Mouse (Mus musculus): Measurements from ENCODE around the gene Myo18b. TPM values are rescaled to one million over a fixed set of nuclear protein-coding genes. Genes with fewer than 3 reads are reported as not detected.
A peak's percentile ranks its signal among the peaks of the same experiment; 100 is the strongest.

Gene Myo18b
- total RNA-seq (2021): 100 to 1,000 TPM; 327 to 359 TPM
- long read RNA-seq, experiment 1, full-length matches to known transcripts: 60 of 324 reads
- long read RNA-seq, experiment 1, partial matches to known transcripts: 236 of 324 reads
- long read RNA-seq, experiment 1, other reads (novel, unspliced or antisense): 28 of 324 reads
- long read RNA-seq, experiment 2, full-length matches to known transcripts: 68 of 325 reads
- long read RNA-seq, experiment 2, partial matches to known transcripts: 227 of 325 reads
- long read RNA-seq, experiment 2, other reads (novel, unspliced or antisense): 30 of 325 reads

- peak; percentile 58 for DNase-seq
Measured at GRCm38 (mm10) chr5:112895674-112896654, at the start of gene Myo18b. TSS of gene Myo18b (minus strand) at chr5:112896362.

GRCm38 (mm10) chr5:112945925-112946324 lies 49.8 kb upstream of the Myo18b start:
- no peak for DNase-seq

- no peak for DNase-seq
Measured at GRCm38 (mm10) chr5:112942244-112942643, 46.1 kb upstream of the Myo18b start.

DNA sequence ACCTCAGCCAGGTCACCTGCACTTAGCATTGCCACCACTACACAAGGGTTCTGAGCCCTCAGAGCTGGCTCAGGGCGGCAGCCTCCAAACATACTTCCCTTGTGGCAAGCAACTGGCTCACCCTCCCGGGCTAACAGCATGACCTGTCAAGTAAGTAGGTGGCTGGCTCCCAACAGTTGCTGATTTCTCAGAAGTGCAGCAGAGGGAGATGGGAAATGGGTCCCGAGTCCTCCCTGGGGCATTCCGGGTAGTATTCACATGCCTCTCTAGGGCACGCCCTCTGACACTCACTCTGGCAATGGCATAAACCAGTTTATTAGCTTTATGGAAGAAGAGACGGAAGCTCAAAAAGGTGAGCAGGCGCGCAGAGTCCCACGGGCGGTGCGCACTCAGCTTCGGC lies 44.8 kb upstream of the Myo18b start:
- DNase-seq: no peak

DNA sequence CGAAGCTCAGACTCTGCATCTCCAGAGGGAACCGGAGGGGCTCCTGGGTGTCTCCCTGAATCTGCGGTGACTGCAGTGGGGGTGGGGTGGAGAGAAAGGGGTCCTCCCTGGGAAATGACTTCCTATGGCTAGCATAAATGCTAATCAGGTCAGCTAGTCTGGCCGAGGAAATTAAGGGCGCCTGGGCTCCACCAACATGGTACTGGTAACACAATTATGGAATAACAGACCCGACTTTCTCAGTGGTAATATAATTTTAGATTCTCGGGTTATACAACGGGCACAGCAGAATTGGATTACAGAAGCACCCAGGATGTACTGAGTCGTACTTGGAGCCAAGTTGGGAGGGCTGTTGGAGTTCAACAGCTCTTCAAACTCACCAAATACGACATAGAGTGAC lies 40.5 kb upstream of the Myo18b start:
- DNase-seq: no peak

DNA sequence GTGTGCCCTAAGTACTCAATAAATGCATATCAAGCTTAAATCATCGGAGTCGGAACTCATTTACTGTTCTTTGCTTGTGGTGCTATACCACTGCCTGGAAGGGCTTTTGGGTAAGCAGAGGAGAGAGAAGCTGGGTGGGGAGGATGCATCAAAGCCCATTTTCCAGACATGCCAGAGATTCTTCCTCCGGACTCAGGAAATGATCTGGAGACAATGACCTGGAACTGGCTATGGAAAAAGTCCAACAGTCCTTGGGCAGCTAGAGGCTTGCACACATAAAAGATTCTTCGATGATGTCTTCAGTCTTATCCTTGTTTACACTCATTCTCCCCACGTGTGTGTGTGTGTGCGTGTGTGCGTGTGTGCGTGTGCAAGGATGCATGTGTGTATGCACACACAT lies 39.3 kb upstream of the Myo18b start:
- no peak for DNase-seq

GRCm38 (mm10) chr5:112932878-112933567 lies 36.9 kb upstream of the Myo18b start:
- no peak for DNase-seq

DNA sequence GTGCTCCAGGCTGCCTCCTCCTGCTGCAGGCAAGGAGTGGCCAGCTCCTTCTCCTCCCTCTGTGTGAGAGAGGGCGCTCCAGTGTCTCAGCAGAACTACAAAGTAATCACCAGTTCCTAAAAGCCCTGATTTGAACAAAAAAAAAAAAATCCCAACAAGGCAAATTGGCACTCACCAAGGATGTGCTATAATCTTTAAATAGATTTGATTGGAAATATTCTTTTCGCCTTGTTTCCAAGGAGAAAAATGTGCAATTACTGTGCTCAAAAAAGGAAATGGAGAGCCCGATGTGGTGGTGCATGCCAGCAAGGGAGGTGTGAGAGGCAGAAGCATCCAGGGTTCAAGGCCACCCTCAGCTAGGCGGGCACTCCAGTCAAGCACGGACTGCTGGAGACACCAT lies 35.7 kb upstream of the Myo18b start:
- DNase-seq: no peak

DNA sequence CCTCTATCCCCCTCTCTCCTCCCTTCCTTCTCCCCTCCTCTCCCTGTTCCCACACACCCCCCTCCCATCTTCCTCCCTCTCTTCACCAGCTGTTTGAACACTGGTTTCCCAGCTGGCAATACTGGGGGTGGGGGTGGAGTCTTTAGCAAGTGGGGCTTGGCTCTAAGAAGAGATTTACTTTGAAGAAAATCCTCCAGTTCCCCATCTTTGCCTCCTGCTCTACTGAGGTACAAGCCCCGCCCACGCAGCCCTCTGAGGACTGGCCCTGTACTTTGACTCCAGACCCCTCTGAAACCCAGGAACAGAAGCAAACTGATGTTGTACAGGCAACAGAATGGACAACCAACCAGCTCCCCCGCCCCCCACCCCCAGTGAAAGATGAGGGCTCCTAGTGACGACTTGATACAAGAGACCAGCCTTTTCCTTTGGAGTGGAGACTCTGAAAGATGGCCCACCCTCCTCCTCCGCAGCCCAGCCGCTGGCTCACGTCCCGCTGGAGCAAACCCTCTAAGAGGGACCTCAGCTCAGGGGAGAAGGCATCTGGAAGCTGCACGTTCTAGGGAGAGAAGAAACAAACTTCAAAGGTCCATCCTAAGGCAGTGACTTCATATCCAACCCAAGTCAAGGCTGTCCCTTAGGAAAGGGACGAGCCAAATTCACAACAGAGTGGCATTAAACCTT lies 32.2 kb upstream of the Myo18b start:
- DNase-seq: no peak

DNA sequence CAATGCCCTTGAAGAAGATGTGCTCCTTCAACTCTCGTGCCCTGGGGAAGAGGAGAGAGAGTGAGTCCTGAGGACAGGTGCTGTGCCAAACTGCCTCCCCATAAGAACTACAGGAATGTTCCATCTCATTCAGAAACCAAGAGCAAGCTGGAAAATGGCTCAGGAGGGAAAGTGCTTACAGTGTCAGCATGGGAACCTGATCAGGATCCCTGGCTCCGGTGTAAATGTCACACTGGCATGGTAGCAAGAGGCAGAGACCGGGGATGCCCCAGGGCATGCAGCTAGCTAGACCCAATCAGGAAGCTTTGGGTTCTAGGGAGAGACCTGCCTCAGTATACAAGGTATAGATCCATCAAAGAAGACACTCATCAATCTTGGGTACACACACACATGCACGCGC lies 29.3 kb upstream of the Myo18b start:
- no peak for DNase-seq

GRCm38 (mm10) chr5:112924806-112925205 lies 28.6 kb upstream of the Myo18b start:
- DNase-seq: no peak

DNA sequence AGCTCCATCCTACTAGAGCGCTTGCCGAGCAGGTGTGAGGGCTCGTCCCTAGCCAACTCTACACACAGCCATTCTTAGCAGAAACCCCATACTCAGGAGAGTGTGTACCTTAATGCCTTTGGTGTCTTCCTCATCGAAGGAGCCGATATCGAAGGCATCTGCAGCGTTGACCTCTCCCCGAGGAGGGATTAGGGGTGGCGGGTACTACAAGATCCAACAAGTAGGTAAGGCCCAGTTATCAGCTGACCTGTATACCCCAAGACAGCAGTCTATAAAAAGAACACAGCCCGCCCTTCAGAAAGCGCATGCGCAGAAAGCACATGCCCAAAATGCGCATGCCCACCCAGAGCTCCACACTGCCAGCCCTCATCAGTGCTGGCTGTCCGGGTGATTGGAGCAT lies 27.7 kb upstream of the Myo18b start:
- DNase-seq: no peak

- DNase-seq: no peak
Measured at GRCm38 (mm10) chr5:112921914-112922313, 25.8 kb upstream of the Myo18b start.

DNA sequence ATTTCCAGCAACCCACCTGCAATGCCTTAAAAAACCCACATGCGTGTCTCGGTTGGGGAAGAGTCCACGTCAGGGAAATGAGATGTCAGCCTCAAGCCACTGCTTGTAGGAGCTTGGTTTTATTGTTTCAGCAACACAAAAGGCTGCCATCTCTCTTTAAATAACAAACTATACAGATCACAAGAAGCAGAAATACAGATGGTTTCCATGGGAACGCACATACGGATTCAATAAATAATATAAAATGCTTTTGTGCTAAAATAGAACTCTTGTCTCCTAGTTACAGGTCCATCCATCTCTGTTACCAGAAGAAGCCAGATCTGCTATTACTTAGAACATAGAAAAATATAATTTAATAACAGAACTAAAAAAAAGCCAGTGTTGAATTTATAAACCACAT lies 14.2 kb upstream of the Myo18b start:
- no peak for DNase-seq

GRCm38 (mm10) chr5:112908169-112908614 lies 12.0 kb upstream of the Myo18b start:
- no peak for DNase-seq

DNA sequence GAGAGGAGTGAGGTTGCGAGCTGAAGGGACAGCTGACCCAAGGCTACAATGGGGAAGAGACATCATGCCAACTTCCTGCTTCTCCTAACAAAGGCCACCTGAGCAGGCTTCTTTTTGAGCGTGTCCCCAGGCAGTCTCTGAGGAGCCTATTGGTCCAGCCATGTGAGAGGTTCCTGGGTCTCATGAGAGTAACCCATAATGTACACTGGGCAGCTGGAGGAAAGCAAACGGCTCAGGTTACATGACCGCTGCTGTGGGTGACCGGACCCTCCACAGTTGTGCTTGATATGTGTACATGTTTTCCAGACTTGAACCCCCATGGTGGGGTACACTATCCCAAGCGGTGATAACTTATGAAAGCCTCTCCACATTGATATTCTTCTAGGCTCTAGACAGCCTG lies 11.3 kb upstream of the Myo18b start:
- DNase-seq: no peak

- no peak for DNase-seq
Measured at GRCm38 (mm10) chr5:112893462-112894060, 2.6 kb downstream of the Myo18b start.

- DNase-seq: no peak
Measured at GRCm38 (mm10) chr5:112892411-112892810, 3.8 kb downstream of the Myo18b start.

GRCm38 (mm10) chr5:112888651-112889050 lies 7.5 kb downstream of the Myo18b start:
- no peak for DNase-seq

- peak; percentile 89 for DNase-seq
Measured at GRCm38 (mm10) chr5:112886687-112887491, 9.3 kb downstream of the Myo18b start.

Measured in gastrocnemius, postnatal 10 days (tissue).